Mouse (Mus musculus): ENCODE results near the gene Efcab5.

GRCm38 (mm10) chr11:77096581-77096980 is 92.2 kb downstream of the Efcab5 start:
- TF ChIP-seq CTCF (IDR thresholded peaks at IDR 0.05) (no peak), POLR2A (IDR thresholded peaks at IDR 0.05; ENCODE audit: insufficient read depth, low read depth, low read length) (no peak)
